Mouse (Mus musculus) neural tube, embryonic 11.5 days (tissue): Measurements from ENCODE around the gene Gm10031. TPM values are rescaled to one million over a fixed set of nuclear protein-coding genes. Genes with fewer than 3 reads are reported as not detected.
"Not testable (repeated sequence)": the region's sequence is repeated elsewhere in the genome, so short reads cannot be mapped to it uniquely, and the experiment has no call there.

Source experiments
- ATAC-seq: fragments of 200-750 bp; cut with Nextera tagmentation; 2 replicates; pipeline ENCODE4 v1.8.0; 2017; ENCODE audit warnings: moderate number of reproducible peaks, mild to moderate bottlenecking, moderate TSS enrichment, moderate library complexity; ENCODE audit not compliant: insufficient read depth, low FRiP score, low TSS enrichment
- DNase-seq: peaks from one replicate; pipeline ENCODE4 v3.0.0-alpha.2; 2015; ENCODE audit warnings: low spot score
- H3K27ac ChIP-seq: fragments of 300-500 bp; sonication (generic); 2 replicates; pipeline ENCODE4 v1.5.1; 2014; ENCODE audit warnings: low read depth, mild to moderate bottlenecking, low read length
- H3K27me3 ChIP-seq: fragments of 300-500 bp; sonication (generic); 2 replicates; pipeline ENCODE4 v1.6.1; 2014; ENCODE audit warnings: mild to moderate bottlenecking, low read length, mixed read lengths; ENCODE audit not compliant: control insufficient read depth, insufficient read depth
- H3K36me3 ChIP-seq: fragments of 300-500 bp; sonication (generic); 2 replicates; pipeline ENCODE4 v1.6.1; 2014; ENCODE audit warnings: mild to moderate bottlenecking, low read length, moderate library complexity, mixed read lengths; ENCODE audit not compliant: control insufficient read depth, insufficient read depth
- H3K4me1 ChIP-seq: fragments of 300-500 bp; sonication (generic); 2 replicates; pipeline ENCODE4 v1.6.1; 2014; ENCODE audit warnings: low read length, mixed read lengths; ENCODE audit not compliant: control insufficient read depth, insufficient read depth
- H3K4me2 ChIP-seq: fragments of 300-500 bp; sonication (generic); 2 replicates; pipeline ENCODE4 v1.6.1; 2014; ENCODE audit warnings: low read depth, mild to moderate bottlenecking, moderate library complexity
- H3K4me3 ChIP-seq: fragments of 300-500 bp; sonication (generic); 2 replicates; pipeline ENCODE4 v1.5.1; 2014; ENCODE audit warnings: low read depth, low read length
- H3K9ac ChIP-seq: fragments of 300-500 bp; sonication (generic); 2 replicates; pipeline ENCODE4 v1.6.1; 2014; ENCODE audit warnings: mild to moderate bottlenecking, low read length
- H3K9me3 ChIP-seq: fragments of 300-500 bp; sonication (generic); 2 replicates; pipeline ENCODE4 v1.6.1; 2016; ENCODE audit warnings: low read length; ENCODE audit not compliant: control insufficient read depth
- WGBS: fragments of 180-500 bp; shearing (Covaris S2); extraction: QIAGEN DNeasy Blood & Tissue Kit; methylation state at CpG from one replicate; pipeline ENCODE4 v1.1.7; 2014; 5-methylcytosine and 5-hydroxymethylcytosine counted together
- polyA plus RNA-seq: library from polyadenylated mRNA; unstranded; fragments of >200 nt; fragmentation: Nextera tagmentation; extraction: Ambion mirVana; gene quantifications from 2 replicates; pipeline ENCODE4 v1.2.1, GENCODE M21; 2014

Gm10031 gene
- polyA plus RNA-seq, 1 experiment from 2014 or later = 0.44 TPM

DNA sequence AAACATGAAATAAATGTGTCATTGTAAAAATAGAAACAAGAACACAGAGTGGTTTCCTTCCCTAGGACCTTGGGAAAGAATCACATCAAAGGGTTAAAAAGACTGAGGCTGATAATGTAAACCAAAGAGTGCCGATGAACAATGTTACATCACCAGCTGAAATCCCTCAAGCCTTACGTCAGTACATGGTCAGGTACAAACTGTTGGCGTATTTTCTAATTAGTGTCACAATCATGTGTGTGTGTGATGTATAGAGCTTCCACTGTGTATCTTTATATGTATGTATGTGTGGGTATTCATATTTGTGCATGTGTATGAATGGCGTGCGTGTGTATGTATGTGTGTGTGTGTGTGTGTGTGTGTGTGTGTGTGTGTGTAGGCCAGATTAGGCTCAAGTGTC is 26.9 kb upstream of the Gm10031 start:
- Histone ChIP-seq H3K4me1 (no peaks in the 10 kb centered on the region), H3K27me3 (no peaks in the 10 kb centered on the region), H3K4me2 (no peak overlapping the region), H3K9ac (no peak overlapping the region), H3K9me3 (no peaks in the 10 kb centered on the region), H3K36me3 (no peaks in the 10 kb centered on the region), H3K4me3 (no peak overlapping the region), H3K27ac (no peak overlapping the region)
- ATAC-seq (no peak), DNase-seq (no peak)
- 82% methylated on average over 5 of the region's 5 CpGs for WGBS

DNA sequence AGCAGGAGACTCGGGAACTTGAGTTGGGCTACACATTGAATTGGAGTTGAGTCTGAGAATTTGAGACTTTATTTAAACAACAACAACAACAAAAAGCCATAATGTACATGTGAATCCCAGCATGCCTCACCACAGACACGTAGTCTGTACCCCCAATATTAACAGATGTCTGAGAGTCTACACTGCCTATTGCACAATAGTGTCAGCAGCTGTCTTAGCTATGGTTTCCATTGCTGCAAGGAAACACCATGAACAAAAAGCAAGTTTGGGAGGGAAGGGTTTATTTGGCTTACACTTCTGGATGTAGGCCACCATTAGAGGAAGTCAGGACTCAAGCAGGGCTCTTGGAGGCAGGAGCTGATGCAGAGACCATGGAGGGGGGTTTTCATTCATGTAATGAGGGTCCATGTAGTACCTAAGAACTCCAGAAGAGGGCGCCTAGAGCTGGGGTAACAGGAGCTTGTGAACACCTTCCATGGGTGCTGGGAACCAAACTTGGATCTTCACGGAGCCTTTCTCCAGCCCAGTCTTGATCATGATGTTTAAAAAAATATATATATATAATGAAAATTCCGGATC is 18.8 kb upstream of the Gm10031 start:
- H3K4me1 ChIP-seq = no peaks in the 10 kb centered on the region
- H3K36me3 ChIP-seq = no peaks in the 10 kb centered on the region
- no peak overlapping the region for H3K27ac ChIP-seq
- WGBS = 79% methylated on average over 5 of the region's 5 CpGs
- no peak for DNase-seq
- H3K9ac ChIP-seq = no peak overlapping the region
- ATAC-seq = no peak
- H3K9me3 ChIP-seq = no peaks in the 10 kb centered on the region
- H3K4me3 ChIP-seq = no peak overlapping the region
- no peaks in the 10 kb centered on the region for H3K27me3 ChIP-seq
- no peak overlapping the region for H3K4me2 ChIP-seq

DNA sequence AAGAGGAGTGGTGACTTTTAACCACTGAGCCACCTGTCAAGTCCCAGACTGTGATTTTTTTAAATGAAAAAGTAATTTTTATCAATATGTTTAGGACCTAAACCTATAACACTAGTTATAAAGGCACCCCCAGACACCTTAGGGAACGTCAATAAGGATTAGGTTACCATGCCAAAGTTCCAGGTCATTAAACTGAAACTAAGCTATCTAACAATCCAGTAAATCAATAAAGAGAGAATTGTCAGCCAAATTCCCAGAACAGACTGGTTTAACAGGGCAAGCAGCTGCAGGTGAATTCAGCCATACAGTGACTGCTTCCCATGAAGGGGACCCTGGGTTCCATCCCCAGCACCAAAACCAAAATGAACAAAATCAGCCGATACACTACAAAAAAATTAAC is 17.9 kb upstream of the Gm10031 start:
- Histone ChIP-seq H3K27me3 (no peaks in the 10 kb centered on the region), H3K4me2 (no peak overlapping the region), H3K27ac (no peak overlapping the region), H3K4me1 (no peaks in the 10 kb centered on the region), H3K9me3 (no peaks in the 10 kb centered on the region), H3K36me3 (no peaks in the 10 kb centered on the region), H3K9ac (no peak overlapping the region), H3K4me3 (no peak overlapping the region)
- 89% methylated on average over 2 of the region's 2 CpGs for WGBS
- ATAC-seq (no peak), DNase-seq (no peak)

DNA sequence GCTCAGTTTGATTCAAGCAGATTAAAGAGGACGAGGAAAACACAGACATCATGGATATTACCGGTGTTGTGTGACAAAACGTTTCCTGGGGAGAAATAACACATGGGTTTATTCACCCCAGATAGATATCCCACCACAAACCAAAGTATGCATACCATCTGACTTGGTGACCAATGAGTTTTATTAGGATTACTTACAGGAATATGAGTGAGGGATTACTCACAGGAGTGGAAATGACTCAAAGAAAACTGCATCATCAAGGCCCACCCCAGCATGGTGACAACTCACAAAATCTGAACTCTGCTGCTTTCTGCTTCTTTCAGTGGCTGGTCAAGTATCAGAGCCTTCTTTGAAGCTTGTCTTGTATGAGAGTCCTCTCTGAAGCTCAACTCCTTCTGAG is 16.1 kb upstream of the Gm10031 start:
- no peaks in the 10 kb centered on the region for H3K36me3 ChIP-seq
- no peaks in the 10 kb centered on the region for H3K4me1 ChIP-seq
- H3K27ac ChIP-seq = no peak overlapping the region
- H3K9me3 ChIP-seq = no peaks in the 10 kb centered on the region
- no peaks in the 10 kb centered on the region for H3K27me3 ChIP-seq
- no peak overlapping the region for H3K4me2 ChIP-seq
- ATAC-seq = no peak
- no peak overlapping the region for H3K4me3 ChIP-seq
- DNase-seq = no peak
- H3K9ac ChIP-seq = no peak overlapping the region
- WGBS = 83% methylated on average over 3 of the region's 3 CpGs

DNA sequence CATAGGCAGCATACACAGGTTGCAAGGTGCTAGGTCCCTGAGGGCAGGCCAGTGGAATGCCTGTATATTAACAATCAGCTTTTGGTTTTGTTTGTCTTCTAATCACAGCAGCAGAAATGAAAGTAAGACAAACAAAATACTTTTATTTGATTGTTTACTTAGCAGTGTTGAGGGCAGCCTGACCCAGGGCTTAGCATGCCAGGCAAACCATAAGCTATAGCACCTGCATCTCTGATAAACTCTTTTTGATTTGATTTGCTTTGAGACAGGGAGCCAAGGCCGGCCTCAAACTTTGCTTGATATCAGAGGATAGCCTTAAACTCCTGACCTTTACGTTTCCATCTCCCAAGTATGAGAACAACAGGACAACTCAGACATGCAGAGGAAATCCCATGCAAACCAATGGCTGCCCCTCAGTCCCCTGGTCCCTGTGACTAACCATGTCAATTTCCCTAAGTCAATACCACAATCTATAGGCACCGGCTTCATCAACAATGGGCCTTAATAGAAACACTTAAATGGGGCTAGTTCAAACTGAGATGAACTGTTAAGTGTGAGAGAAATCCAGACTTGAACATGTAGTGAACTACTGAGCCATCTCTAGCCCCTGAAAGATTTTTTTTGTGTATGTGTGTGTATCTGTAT is 3.6 kb upstream of the Gm10031 start:
- 81% methylated on average over 3 of the region's 3 CpGs for WGBS
- no peak for DNase-seq
- Histone ChIP-seq H3K4me2 (no peak overlapping the region), H3K4me1 (no peaks in the 10 kb centered on the region), H3K27me3 (no peaks in the 10 kb centered on the region), H3K4me3 (no peak overlapping the region), H3K27ac (no peak overlapping the region), H3K9me3 (no peaks in the 10 kb centered on the region), H3K36me3 (no peaks in the 10 kb centered on the region), H3K9ac (no peak overlapping the region)
- ATAC-seq = no peak

DNA sequence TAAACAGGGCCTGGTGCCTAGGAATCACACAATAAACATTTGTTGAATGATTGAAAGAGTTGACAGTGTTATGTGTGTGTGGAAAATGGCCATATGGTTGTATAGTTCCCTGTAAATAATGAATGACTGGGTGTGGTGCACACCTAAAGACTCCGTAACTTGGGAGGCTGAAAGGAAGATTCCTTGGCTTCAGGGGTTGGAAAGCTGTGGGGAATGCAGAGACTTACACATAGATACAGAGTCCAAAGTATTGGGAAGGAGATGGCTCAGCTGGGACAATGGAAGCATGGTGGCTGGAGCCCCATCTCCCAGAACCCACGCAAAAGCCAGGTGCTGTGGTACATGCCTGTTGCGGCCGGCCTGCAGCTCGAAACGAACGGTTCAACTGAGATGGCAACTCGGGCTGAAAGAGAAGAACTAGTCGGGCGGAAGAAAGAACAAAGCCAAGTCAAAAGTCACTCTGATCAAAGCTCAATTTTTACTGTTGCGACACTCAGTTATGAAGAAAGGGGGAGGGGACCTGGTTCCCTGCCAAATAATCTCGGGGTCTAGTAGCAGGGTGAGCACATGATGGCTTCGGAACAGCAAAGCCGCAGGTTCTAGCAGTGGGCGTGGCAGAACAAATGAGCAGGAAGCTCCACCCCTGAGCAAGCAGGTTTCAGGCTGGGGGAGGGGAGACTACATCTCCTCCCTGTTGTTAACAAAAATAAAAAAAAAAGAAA is 1.9 kb upstream of the Gm10031 start:
- no peaks in the 10 kb centered on the region for H3K27me3 ChIP-seq
- WGBS = 65% methylated on average over 15 of the region's 15 CpGs
- H3K4me2 ChIP-seq = no peak overlapping the region
- H3K27ac ChIP-seq = no peak overlapping the region
- ATAC-seq (no peak), DNase-seq (no peak)
- no peak overlapping the region for H3K4me3 ChIP-seq
- no peaks in the 10 kb centered on the region for H3K4me1 ChIP-seq
- H3K36me3 ChIP-seq = no peaks in the 10 kb centered on the region
- H3K9me3 ChIP-seq = no peaks in the 10 kb centered on the region
- no peak overlapping the region for H3K9ac ChIP-seq

DNA sequence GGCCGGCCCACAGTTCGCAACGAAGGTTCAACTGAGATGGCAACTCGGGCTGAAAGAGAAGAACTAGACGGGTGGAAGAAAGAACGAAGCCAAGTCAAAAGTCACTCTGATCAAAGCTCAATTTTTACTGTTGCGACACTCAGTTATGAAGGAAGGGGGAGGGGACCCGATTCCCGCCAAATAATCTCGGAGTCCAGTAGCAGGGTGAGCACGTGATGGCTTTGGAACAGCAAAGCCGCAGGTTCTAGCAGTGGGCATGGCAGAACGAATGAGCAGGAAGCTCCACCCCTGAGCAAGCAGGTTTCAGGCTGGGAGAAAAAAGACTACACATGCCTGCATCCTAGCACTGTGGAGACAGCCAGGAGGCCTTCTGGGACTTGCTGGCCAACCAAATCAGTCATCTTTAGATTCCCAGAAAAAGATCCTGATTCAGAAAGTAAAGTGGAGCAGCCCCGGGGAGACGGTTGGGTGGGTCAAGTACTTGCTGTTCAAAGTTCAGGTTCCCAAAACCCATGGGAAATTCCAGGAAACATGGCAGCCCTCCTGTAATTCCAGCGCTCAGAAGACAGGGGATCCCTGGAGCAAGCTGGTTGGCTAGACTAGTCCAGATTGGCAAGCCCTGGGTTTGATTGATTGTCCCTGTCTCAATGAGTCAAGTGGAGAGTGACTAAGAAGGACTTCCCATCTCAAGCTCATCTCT is 8.8 kb downstream of the Gm10031 start:
- not testable (repeated sequence) for H3K9me3 ChIP-seq, ATAC-seq, DNase-seq, H3K4me2 ChIP-seq, H3K4me3 ChIP-seq, H3K27me3 ChIP-seq, H3K4me1 ChIP-seq, H3K27ac ChIP-seq, H3K9ac ChIP-seq, H3K36me3 ChIP-seq
- 88% methylated on average over 16 of the region's 16 CpGs for WGBS

DNA sequence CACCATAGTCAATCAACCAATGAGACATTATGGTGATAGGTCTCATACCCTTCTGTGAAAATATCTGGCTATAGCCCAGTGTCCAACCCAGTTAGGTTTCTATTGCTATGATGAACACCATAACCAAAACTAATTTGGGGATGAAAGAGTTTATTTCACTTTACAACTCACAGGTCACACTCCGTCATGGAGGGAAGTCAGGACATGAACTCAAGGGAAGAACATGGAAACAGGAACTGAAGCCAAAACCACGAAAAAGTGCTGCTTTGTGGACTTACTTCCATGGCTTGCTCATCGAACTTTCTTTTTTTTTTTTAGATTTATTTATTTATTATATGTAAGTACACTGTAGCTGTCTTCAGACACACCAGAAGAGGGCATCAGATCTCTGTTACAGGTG is 9.7 kb downstream of the Gm10031 start:
- H3K9ac ChIP-seq = no peak overlapping the region
- no peak for ATAC-seq

More for the DNA sequence above, 9.7 kb downstream of the Gm10031 start:
- Histone ChIP-seq H3K27me3 (no peaks in the 10 kb centered on the region), H3K27ac (no peak overlapping the region), H3K4me3 (no peak overlapping the region), H3K36me3 (no peaks in the 10 kb centered on the region), H3K9me3 (no peaks in the 10 kb centered on the region), H3K4me2 (no peak overlapping the region), H3K4me1 (no peaks in the 10 kb centered on the region)
- no peak for DNase-seq
- WGBS = 94% methylated on average over 3 of the region's 3 CpGs
